Mouse (Mus musculus): ENCODE measurements at regions not wholly inside any gene's neighbourhood (a gene's known extent, or its start where the extent isn't known, plus 50 kb on each side); places are given as distances from the start of the nearest gene placed in this dataset.
A peak's percentile ranks its signal among the peaks of the same experiment; 100 is the strongest.

DNA sequence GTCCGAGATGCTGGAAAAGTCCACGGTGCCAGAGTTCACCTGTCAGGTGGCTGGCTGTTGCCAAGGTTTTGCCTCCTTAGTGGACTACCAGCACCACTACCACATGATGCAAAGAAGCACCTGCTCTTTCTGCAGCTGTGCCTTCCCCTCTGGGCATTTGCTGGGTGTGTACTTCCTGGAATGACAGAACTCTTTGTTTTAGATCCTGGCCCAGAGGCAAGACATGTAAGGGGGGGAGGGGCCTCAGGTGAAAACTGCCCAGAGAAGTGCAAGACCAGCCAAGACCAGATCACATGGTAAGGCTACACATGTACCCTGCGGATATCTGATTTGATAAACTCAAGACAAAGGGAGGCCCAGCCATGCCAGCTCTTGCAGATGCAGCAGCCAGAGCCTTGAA is 106.4 kb upstream of the Immp2l start:
- Histone ChIP-seq H3K27ac (ENCODE audit: insufficient read depth, low read depth) (no peak overlapping the region), H3K4me1 (ENCODE audit: control insufficient read depth in 1 of 2, insufficient read depth in 2 of 2) (peaks cover 5 to 34% of the 10 kb centered on the region in 2 experiments), H3K36me3 (replicated peaks in 1 of 2; ENCODE audit: control insufficient read depth in 1 of 2, insufficient read depth in 1 of 2, low read length in 1 of 2) (no peaks in the 10 kb centered on the region), H3K4me2 (ENCODE audit: insufficient read depth, low read depth, poor library complexity, severe bottlenecking) (no peak overlapping the region), H3K9ac (ENCODE audit: insufficient read depth, low read depth) (no peak overlapping the region), H3K27me3 (replicated peaks) (no peaks in the 10 kb centered on the region), H3K9me3 (replicated peaks; ENCODE audit: low read length) (peaks cover under 1% of the 10 kb centered on the region), H3K79me2 (replicated peaks; ENCODE audit: control insufficient read depth, extremely low read depth, insufficient read depth, poor library complexity, severe bottlenecking) (no peaks in the 10 kb centered on the region), H3K4me3 (replicated peaks in 1 of 3; ENCODE audit: low read depth in 2 of 3, low read length in 2 of 3, poor library complexity in 1 of 3) (no peak overlapping the region)
- DNase-seq (ENCODE audit: extremely low read depth) = peak; percentile 56
- in situ Hi-C loops (cut with MboI; ENCODE audit: low pct_ligation_motif_present, low pct_unique_long_range_greater_than_20kb, low sequenced_read_pairs) = no loop called here
- TF ChIP-seq MEF2A (IDR thresholded peaks at IDR 0.05; ENCODE audit: borderline replicate concordance, low read depth, low read length) = no peak
- no peak for TF ChIP-seq TBP (conservative IDR thresholded peaks at IDR 0.05; ENCODE audit: low read depth, low read length)
- no peak for TF ChIP-seq UBTF (IDR thresholded peaks at IDR 0.05; ENCODE audit: low read depth, low read length)
- TF ChIP-seq POLR2A (IDR thresholded peaks at IDR 0.05; ENCODE audit: low read depth, low read length) = no peak
- no peak for TF ChIP-seq RAD21 (IDR thresholded peaks at IDR 0.05; ENCODE audit: low read depth, low read length)
- TF ChIP-seq MAX (IDR thresholded peaks at IDR 0.05; ENCODE audit: low read length) = no peak
- no peak for TF ChIP-seq KAT2A (IDR thresholded peaks at IDR 0.05; ENCODE audit: insufficient replicate concordance, low read length)
- no peak for TF ChIP-seq CTCF (conservative IDR thresholded peaks at IDR 0.05 in 1 of 2, IDR thresholded peaks at IDR 0.05 in 1 of 2; ENCODE audit: low read depth in 2 of 2, low read length in 2 of 2)
- TF ChIP-seq SIN3A (IDR thresholded peaks at IDR 0.05; ENCODE audit: low read length) = no peak
- no peak for TF ChIP-seq JUN (IDR thresholded peaks at IDR 0.05; ENCODE audit: insufficient read depth, low read depth, low read length)
- peak; percentile 88 for TF ChIP-seq TCF12 (IDR thresholded peaks at IDR 0.05; ENCODE audit: low read depth, low read length)
- peak; percentile 35; the same call in 1 of the 2 replicates for TF ChIP-seq EP300 (IDR thresholded peaks at IDR 0.05; ENCODE audit: low read length)
- no peak for TF ChIP-seq HCFC1 (IDR thresholded peaks at IDR 0.05; ENCODE audit: low read depth, low read length)
- no peak for TF ChIP-seq NRF1 (IDR thresholded peaks at IDR 0.05; ENCODE audit: low read depth, low read length)
- TF ChIP-seq BHLHE40 (IDR thresholded peaks at IDR 0.05; ENCODE audit: low read depth, low read length) = no peak
- TF ChIP-seq ETS1 (conservative IDR thresholded peaks at IDR 0.05; ENCODE audit: low read depth, low read length) = peak; percentile 22; the same call in 1 of the 2 replicates
- peak; percentile 46; the same call in 1 of the 2 replicates for TF ChIP-seq ELF1 (IDR thresholded peaks at IDR 0.05; ENCODE audit: low read depth, low read length)
- TF ChIP-seq POLR2AphosphoS2 (IDR thresholded peaks at IDR 0.05; ENCODE audit: low read depth, low read length) = no peak
- 0 out of 2 replicates have a peak, but pooled peaks have one; percentile 15 for TF ChIP-seq CHD2 (IDR thresholded peaks at IDR 0.05; ENCODE audit: low read length)
- no peak for TF ChIP-seq E2F4 (IDR thresholded peaks at IDR 0.05; ENCODE audit: insufficient replicate concordance, low read depth, low read length)
- no peak for TF ChIP-seq MXI1 (IDR thresholded peaks at IDR 0.05; ENCODE audit: low read depth, low read length)
- TF ChIP-seq ZNF384 (IDR thresholded peaks at IDR 0.05; ENCODE audit: low read depth, low read length) = no peak
- no peak for TF ChIP-seq MAZ (IDR thresholded peaks at IDR 0.05; ENCODE audit: low read depth, low read length)
- no peak for TF ChIP-seq JUND (conservative IDR thresholded peaks at IDR 0.05; ENCODE audit: low read depth, low read length)
- no peak for TF ChIP-seq ZMIZ1 (IDR thresholded peaks at IDR 0.05; ENCODE audit: low read depth, low read length)
- no peak for TF ChIP-seq USF1 (IDR thresholded peaks at IDR 0.05; ENCODE audit: low read depth, low read length)
- TF ChIP-seq ZKSCAN1 (IDR thresholded peaks at IDR 0.05; ENCODE audit: borderline replicate concordance, low read depth, low read length) = no peak
- no peak for TF ChIP-seq ZC3H11A (IDR thresholded peaks at IDR 0.05; ENCODE audit: low read depth, low read length)
- TF ChIP-seq MYC (IDR thresholded peaks at IDR 0.05; ENCODE audit: low read depth, low read length) = no peak
- TF ChIP-seq RCOR1 (conservative IDR thresholded peaks at IDR 0.05; ENCODE audit: low read depth, low read length) = no peak
- no peak for TF ChIP-seq NELFE (IDR thresholded peaks at IDR 0.05; ENCODE audit: low read depth, low read length)
- TF ChIP-seq MAFK (IDR thresholded peaks at IDR 0.05; ENCODE audit: insufficient replicate concordance, low read length) = no peak
- TF ChIP-seq GABPA (IDR thresholded peaks at IDR 0.05; ENCODE audit: insufficient replicate concordance, low read depth, low read length) = no peak
- TF ChIP-seq IRF4 (IDR thresholded peaks at IDR 0.05; ENCODE audit: low read depth, low read length) = no peak
- no peak for TF ChIP-seq USF2 (conservative IDR thresholded peaks at IDR 0.05; ENCODE audit: low read depth, low read length)
- TF ChIP-seq CHD1 (IDR thresholded peaks at IDR 0.05; ENCODE audit: low read depth, low read length) = no peak
- no peak for TF ChIP-seq SMC3 (IDR thresholded peaks at IDR 0.05; ENCODE audit: low read depth, low read length)
- no peak for TF ChIP-seq PAX5 (IDR thresholded peaks at IDR 0.05; ENCODE audit: low read length)
- dilution Hi-C loops (cut with MboI; ENCODE audit: extremely low pct_ligation_motif_present, extremely low pct_unique_long_range_greater_than_20kb, low sequenced_read_pairs) = no loop called here
